Mouse (Mus musculus) bone marrow, adult 2 months (tissue): ENCODE measurements around the gene Rgs19.

Experiments
- CTCF ChIP-seq: fragments of 200-500 bp; IDR thresholded peaks from 2 replicates; pipeline ENCODE4 v1.5.1; 2011; ENCODE audit warnings: low read length, control low read depth; ENCODE audit not compliant: control insufficient read depth, insufficient read depth
- POLR2A ChIP-seq: fragments of 200-500 bp; IDR thresholded peaks from 2 replicates; pipeline ENCODE4 v1.6.1; 2011; ENCODE audit warnings: low read depth, mild to moderate bottlenecking, control low read depth, low read length, borderline replicate concordance; ENCODE audit not compliant: control insufficient read depth

GRCm38 (mm10) chr2:181674934-181675333 lies 18.8 kb downstream of the Rgs19 start:
- TF ChIP-seq POLR2A (no peak), CTCF (no peak)
